Mouse (Mus musculus) left cerebral cortex, adult 9 months (tissue): ENCODE data around the gene Fgf7.

ENCODE experiments used
- DNase-seq, 2 experiments: peaks; one replicate each; pipeline ENCODE4 v3.0.0; 2022; ENCODE audit warnings: low spot score in 2 of 2

Gene Fgf7

DNA sequence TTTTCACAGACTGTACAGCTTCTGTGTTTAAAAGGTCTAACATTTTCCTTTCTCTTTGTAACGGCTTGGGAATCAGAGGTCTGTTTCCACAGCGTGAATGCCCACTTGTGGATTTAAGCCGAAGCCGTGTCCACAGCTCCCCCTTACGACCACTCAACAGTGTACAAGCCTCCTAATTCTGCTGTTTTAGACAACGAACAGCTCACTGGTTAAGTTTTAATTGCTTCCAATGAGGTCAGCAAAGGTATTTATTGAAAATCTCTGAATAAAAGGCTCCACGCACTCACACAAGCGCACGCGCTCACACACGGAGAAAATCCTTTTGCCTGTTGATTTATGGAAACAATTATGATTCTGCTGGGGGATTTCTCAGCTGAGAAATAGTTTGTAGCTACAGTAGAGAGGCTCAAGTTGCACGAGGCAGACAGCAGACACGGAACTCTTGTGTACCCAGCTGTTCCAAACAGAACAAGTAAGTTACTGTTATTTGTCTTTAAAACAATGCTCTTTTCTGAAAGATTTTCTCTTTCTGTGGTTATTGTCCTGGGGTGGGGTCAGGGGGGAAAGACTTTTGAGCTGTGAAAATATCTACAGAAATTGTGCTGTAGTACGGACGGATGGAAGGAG lies at the start of gene Fgf7:
Gene Fgf7 (plus strand): TSS at position 280 of the 627 bp plus-strand sequence.
- peak in 1 of 2 experiments; percentile 14 for DNase-seq

DNA sequence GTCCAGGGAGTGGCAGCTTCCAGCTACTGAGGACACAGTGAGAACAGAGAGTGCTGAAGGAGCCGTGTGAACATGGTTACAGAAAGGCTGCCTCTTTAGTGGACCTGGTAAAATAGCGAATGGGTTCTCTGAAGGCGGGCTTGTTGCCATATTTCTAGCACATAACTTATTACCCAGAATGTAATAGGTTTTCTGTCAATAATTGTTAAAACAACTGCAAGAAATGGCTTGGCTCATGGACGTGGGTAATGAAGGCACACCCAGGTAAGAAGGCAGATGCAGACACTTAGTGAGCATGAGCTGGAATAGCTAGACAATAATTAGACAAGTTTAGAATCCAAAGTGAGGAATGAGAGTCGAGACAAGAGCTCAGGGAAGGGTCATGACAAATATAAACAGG lies 32.2 kb upstream of the Fgf7 start:
- no peak for DNase-seq

DNA sequence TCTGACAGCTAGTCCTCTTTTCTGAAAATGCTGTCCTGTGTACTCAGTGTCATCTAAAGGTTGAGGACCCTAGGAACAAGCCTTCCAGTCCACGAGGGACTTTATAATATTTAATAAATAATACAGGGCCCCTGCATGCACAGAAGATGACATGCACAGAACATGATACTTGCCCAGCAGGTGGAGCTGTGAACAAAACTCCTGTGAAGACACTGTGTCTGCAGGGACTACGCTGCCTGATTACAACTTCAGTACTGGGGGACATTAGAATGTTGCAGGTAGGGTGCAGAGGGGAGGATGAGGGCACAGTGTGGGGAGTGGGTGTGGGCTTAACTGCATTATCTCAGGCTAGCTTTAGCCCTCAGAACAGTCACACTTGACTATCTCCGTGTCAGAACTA lies 28.4 kb upstream of the Fgf7 start:
- DNase-seq = peak in 1 of 2 experiments; percentile 68

DNA sequence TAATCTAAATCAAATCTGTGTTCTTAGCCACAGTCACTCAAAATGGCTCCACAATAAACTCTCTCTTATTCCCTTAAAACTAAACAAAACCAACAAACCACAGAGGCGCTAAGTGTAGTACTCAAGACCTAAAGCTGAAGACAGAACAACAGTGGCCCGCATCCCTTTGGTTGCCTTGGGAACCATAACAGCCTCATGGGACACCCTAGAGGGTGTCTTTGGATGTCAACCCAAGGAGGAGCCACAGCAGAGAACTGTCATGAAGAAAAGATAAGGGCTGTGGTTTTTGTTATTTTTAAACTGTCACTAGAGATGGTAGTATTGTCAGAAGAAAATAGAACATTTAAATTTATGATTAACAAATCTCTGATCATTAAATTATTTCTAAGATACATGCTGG lies 27.7 kb upstream of the Fgf7 start:
- DNase-seq = no peak

DNA sequence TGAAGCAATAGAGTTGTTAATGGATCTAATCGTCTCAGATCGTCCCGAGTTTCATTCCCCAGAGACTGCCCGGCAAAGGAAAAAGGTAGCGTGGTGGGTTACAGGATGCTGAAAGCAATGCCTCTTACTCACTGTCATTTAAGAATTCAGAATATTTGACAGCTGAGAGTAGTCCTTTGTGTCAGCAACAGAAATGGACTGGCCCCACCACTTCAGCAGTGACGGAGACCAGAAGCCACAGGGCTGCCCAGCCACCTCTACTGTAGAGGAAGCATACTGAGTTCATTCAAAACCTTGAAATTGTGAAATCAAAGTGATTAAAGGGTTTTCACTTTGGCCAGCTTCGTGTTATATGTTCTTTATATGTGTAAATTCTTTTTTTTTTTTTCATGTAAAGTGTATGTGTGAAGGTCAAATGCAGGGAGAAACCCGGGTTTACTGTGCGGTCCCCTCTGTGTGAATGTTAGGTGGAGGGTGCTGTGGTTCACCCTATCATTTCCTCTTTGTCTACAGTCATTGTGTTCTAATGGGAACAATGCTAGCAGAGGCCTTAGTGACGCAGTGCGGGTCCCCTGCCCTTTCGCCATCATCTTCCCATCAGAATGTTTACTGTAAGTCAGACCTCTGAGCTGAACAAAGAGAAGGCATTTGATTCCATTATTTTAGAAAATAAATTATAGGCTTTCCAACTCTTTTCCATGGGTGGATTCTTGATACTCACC lies 19.3 kb upstream of the Fgf7 start:
- DNase-seq = no peak

GRCm38 (mm10) chr2:126015763-126016473 lies 18.5 kb upstream of the Fgf7 start:
- no peak for DNase-seq

DNA sequence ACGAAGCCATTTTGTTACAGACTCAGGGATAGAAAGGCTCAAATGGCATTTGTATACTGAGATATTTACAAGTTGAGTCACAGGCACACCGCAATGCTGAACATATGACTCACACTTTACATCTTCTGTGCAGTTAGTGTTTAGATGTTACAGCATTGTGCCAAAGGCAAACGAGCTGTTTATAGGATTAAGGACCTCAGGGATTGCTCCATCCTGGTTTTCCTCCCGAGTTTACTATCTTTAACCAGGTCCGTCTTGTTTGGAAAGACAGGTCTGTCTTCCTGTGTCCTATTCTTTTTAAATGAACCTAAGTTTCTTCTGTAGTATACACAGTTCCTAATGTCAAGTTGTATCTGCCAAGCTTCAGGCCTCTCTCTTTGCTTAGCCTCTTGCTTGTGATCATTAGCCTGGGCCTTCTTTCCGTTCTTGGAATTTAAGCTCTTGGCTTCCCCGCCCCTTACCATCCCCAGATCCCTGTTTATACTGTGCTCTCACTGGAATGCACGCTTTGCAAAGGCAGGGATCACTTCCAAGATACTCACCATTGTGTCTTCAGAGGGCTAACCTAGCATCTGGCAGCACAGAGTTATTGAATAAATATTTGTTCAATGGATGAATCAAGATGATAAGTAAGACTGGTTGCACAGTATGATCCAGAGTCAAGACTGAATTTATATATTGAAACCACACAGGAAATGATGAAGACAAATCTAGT lies 3.1 kb upstream of the Fgf7 start:
- DNase-seq = no peak

DNA sequence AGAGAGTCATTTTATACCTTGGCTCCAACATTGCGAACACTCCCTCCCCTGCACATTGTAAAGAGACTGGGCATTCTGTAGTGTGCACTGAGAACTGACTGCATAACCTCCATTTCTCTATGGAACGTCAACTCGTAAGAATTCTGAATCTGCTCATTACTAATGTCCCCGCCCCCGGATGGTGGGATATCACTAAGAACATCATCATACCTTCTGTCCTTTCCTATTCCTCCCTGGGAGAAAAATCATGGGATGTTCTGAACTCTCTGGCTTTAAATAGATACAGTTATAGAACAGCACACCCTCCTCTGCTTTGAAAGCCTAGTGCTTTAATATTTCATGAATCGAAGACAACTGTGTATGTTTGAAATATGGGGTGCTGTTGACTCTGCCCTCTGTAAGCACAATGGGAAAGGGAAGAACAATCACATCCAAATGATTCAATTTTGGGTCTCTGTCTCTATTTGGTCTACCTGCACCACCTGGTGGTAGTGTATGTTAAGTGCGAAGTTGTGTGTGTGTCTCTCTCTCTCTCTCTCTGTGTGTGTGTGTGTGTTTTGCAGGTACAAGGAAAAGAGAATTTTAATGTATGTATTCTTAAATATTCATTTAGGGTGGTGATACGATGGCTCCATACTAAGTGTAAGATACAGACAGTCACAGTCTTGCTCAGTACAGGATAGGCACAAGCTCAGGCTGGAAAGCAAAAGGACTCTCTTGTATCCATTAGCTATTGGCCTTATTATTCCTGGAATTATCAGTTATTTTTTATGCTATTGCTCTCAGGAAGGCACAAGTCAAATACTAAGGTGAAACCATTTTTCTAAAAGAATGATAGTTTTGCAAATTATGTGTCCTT lies 1.1 kb upstream of the Fgf7 start:
- peak in 1 of 2 experiments; percentile 20 for DNase-seq

DNA sequence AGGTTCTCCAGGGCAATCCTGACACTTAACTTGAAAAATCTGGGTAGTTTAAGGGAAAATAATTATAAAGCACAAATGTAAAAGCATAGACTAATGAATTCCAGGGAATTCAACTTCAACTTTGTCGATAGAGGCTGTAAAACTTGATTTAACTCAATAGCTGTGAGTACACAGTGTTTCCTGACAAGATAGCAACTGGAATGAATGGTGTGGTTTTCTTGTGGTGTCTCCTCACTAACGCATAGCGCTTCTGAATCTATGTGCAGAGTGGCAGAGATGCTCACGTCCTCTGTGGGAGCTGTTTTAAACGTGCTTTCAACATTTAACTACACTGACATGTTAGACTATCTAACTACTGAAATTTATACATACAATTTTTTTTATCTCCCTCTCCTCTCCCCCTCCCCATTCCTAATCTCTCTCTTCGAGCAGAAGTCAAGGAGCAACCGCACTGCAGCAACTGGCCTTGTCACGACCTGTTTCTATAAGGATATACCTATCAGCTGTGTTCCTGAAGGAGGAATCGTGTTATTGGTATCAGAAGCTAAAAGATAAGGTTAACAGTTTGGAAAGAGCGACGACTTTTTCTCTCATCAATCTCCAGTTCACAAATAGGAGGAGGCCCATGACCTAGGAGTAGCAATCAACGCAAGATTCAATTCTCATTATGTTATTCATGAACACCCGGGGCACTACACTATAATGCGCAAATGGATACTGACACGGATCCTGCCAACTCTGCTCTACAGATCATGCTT lies 734 bp downstream of the Fgf7 start:
- DNase-seq = no peak

DNA sequence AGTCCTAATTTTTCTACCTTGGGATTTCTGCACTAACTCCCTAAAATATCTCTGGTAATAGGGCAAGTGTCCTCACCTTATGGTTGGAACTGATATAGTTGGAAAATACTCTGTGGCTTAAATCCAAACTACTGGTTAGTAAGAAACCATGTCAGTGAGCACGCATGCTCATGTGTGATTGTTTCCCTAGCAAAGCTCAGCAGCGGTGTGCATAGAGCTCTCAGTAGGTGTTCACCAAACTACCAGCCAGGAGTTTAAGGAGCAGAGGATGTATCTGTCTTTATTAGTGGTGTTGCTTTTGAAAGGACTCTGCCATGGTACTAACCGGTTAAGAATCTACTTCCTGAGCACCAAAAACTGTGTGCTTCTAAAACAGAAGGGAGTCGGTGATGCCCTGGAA lies 1.7 kb downstream of the Fgf7 start:
- no peak for DNase-seq

GRCm38 (mm10) chr2:126038221-126039000 lies 4.0 kb downstream of the Fgf7 start:
- no peak for DNase-seq

GRCm38 (mm10) chr2:126039414-126039891 lies 5.0 kb downstream of the Fgf7 start:
- peak; percentile 17 to 42 for DNase-seq

- DNase-seq = no peak
These were observed 6.2 kb downstream of the Fgf7 start for GRCm38 (mm10) chr2:126040651-126041050.

DNA sequence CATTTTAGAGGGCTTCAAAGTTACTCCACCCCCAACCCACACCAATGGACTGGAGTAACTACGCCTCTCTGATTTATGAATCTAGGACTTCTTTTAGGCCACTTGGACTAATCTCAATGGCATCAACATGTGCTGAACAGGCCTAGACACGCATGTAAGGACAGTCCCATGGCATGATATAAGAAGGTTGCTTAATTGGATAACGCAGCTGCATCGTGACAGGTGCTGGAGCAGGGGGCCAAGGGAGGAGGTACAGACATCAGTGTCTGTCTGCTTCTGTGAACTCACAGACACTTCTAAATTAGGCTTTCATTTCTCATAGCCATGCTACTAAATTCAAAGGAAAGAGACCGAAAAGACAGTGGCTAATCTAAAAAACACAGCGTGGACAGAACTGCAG lies 6.8 kb downstream of the Fgf7 start:
- no peak for DNase-seq

- no peak for DNase-seq
These were observed 8.2 kb downstream of the Fgf7 start for GRCm38 (mm10) chr2:126042674-126043073.

DNA sequence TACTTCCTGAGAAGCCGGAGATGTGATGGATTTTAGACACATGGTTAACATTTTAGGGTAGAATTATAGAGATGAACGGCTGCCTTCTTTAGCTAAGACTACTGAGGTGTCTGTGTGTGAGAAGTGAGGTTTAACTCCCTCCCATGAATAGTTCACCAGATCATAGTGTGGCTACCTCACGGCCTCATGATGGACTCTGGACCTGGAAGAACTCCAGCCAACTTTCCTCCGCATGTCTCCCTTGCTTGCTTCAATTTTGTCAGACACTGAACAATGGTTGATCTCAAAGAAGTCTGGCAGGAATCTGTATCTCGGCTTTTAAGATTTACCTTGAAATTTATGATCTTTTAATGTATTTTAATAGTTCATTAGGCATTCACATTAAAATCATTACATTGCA lies 11.2 kb downstream of the Fgf7 start:
- no peak for DNase-seq

GRCm38 (mm10) chr2:126052749-126053557 lies 18.5 kb downstream of the Fgf7 start:
- no peak for DNase-seq

DNA sequence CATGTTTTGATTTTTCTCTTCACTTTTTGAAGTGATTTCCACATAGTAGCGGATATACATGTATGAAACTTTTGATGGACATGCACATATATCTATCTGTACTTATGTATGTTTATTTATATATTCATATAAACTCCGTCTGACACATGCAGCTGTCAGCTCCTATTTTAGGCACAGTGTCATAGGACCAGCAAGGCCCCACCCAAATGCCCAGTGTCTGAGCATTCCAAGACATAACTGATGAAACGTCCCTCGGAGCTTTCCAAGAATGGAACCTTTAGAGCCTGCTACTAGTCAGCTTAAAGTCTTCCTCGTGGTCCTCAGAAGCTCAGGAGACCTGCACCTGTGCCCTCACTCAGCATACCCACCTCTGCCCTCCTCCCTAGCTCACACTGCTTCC lies 19.2 kb downstream of the Fgf7 start:
- no peak for DNase-seq

GRCm38 (mm10) chr2:126060595-126060994 lies 26.1 kb downstream of the Fgf7 start:
- no peak for DNase-seq
